Mouse (Mus musculus) heart, embryonic 15.5 days (tissue): ENCODE results near the gene Rps21. TPM values are rescaled to one million over a fixed set of nuclear protein-coding genes. Genes with fewer than 3 reads are reported as not detected.

Experiments used
- microRNA-seq: library from miRNA; unstranded; fragments of <30 nt; microRNA quantifications from one replicate; pipeline ENCODE4, GENCODE M21; 2016
- polyA plus RNA-seq: library from polyadenylated mRNA; unstranded; fragments of >200 nt; fragmentation: Nextera tagmentation; extraction: Ambion mirVana; gene quantifications from 2 replicates; pipeline ENCODE4 v1.2.1, GENCODE M21; 2015

Gene Rps21
- polyA plus RNA-seq, 1 experiment from 2014 or later = 352 TPM

Small RNA genes within 50 kb of the gene (microRNA-seq; reads per million reads assigned to microRNA genes)
- gene Mir3091 = not detected

Other genes starting within 250 kb of the Rps21 start
- gene Lsm14b, start 232.4 kb upstream of the Rps21 start, polyA plus RNA-seq = 5.5 and 6.3 TPM in 2 replicates
- gene Psma7, start 214.9 kb upstream of the Rps21 start, polyA plus RNA-seq = 347 and 368 TPM in 2 replicates
- gene Ss18l1, start 214.9 kb upstream of the Rps21 start, polyA plus RNA-seq = 2.5 and 4.1 TPM in 2 replicates
- 24.4 and 25.8 TPM in 2 replicates for gene Mtg2, start 186.8 kb upstream of the Rps21 start, polyA plus RNA-seq
- not detected in 2 replicates for gene Hrh3, start 152.9 kb upstream of the Rps21 start, polyA plus RNA-seq
- 31.5 and 36.9 TPM in 2 replicates for gene Osbpl2, start 138.1 kb upstream of the Rps21 start, polyA plus RNA-seq
- 123 and 139 TPM in 2 replicates for gene Adrm1, start 85.9 kb upstream of the Rps21 start, polyA plus RNA-seq
- gene Lama5, start 31.5 kb upstream of the Rps21 start, polyA plus RNA-seq = 21.9 and 29.1 TPM in 2 replicates
- gene Cables2, start 16.1 kb downstream of the Rps21 start, polyA plus RNA-seq = 8.4 and 10.5 TPM in 2 replicates
- gene Rbbp8nl, start 32.5 kb downstream of the Rps21 start, polyA plus RNA-seq = 0.06 and 0.28 TPM in 2 replicates
- gene Gata5, start 77.3 kb downstream of the Rps21 start, polyA plus RNA-seq = 5.3 and 7.9 TPM in 2 replicates
- 0.26 and 1.6 TPM in 2 replicates for gene Slco4a1, start 198.9 kb downstream of the Rps21 start, polyA plus RNA-seq
- 1.2 and 1.8 TPM in 2 replicates for gene Ntsr1, start 242.6 kb downstream of the Rps21 start, polyA plus RNA-seq